8 mouse cellular contexts compared by ENCODE assay signal in the genomic region with DNA sequence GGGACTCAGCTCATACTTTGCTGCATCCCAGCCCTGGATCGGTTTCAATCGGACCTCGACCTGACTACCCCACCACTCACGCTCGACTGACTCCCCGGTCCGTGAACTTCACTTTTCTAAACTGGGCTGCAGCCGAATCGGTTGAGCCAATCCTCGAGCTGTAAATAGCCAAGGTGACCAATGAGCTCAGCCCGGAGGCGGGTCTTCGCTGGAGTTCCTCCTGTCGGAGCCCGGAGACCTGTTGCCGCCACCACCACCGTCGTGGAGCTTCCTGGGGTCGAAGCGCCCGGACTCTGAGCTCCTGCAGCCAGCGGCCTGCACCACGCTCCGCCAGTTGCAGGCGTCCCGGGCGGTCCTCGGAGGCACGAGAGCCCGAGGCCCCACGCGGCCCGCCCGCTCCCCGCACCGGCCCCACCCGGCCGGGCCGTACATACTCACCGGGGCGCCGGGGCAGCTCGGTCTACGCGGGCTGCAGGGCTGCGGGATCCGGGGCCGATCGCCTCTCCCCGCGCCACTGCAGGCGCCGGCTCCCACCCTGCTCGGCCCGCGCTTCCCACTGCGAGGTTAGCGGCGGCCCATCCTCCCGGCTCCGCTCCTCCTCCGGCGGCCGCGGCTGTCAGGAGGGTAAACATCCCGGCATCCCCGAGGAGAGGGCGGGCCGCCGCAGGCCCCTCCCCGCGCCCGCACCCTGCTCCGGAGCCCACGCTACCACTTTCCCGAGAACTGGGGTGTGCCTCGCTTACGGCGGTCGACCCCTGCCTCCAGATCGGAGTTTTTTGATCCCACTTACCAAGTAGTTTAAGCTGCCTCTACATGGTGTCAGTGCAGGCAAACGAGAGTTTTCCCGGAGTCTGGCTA. TPM values are rescaled to one million over a fixed set of nuclear protein-coding genes. Genes with fewer than 3 reads are reported as not detected.
A peak's percentile ranks its signal among the peaks of the same experiment; 100 is the strongest.
DNase-seq lines count a peak whose midpoint lies in the region; ATAC-seq and TF ChIP-seq lines count a peak whose summit lies in the region.

No protein-coding gene starts in this region.

- H3K9ac ChIP-seq in ES-E14 (ENCODE audit: insufficient read depth, low read depth, low read length, poor library complexity, severe bottlenecking), result peak overlapping the region; percentile 91
- peak overlapping the region; percentile 58 for H3K9ac ChIP-seq in forebrain, embryonic 15.5 days (replicated peaks)
- H3K9ac ChIP-seq in lung, embryonic 14.5 days, result peak overlapping the region; percentile 83

- H3K4me2 ChIP-seq in forebrain, embryonic 15.5 days (replicated peaks), result peak overlapping the region; percentile 83
- peak overlapping the region; percentile 85 for H3K4me2 ChIP-seq in lung, embryonic 14.5 days

- TF ChIP-seq POLR2A in olfactory bulb, adult 2 months (IDR thresholded peaks at IDR 0.05; ENCODE audit: insufficient read depth, low read depth, low read length), result peak; percentile 71
- peak; percentile 73; the same call in 1 of the 2 replicates for TF ChIP-seq POLR2A in thymus, adult 2 months (IDR thresholded peaks at IDR 0.05; ENCODE audit: control insufficient read depth, extremely low read depth, insufficient read depth, low read length, poor library complexity)

- in situ Hi-C loops in ES-E14 (cut with MboI; ENCODE audit: low sequenced_read_pairs in 2 of 2, unreplicated experiment in 2 of 2), result no loop called here

- DNase-seq in ES-E14 (ENCODE audit: low read depth, low spot score), result peak; percentile 89
- DNase-seq in cerebellum, adult 11-12 months, result peak; percentile 87
- peak; percentile 96 to 98 for DNase-seq in heart, postnatal 36 days
- peak; percentile 95 for DNase-seq in layer of hippocampus, adult 2 months (ENCODE audit: low spot score in 2 of 2)
- peak; percentile 98 for DNase-seq in lung, embryonic 14.5 days
- peak; percentile 98 for DNase-seq in thymus, adult 2 months

- TF ChIP-seq CTCF in layer of hippocampus, adult 2 months (conservative IDR thresholded peaks at IDR 0.05), result no peak
- TF ChIP-seq CTCF in lung, embryonic 14.5 days (IDR thresholded peaks at IDR 0.05; ENCODE audit: low read depth), result no peak
- TF ChIP-seq CTCF in olfactory bulb, adult 2 months (IDR thresholded peaks at IDR 0.05; ENCODE audit: insufficient read depth, low read depth, low read length), result no peak
- TF ChIP-seq CTCF in thymus, adult 2 months (IDR thresholded peaks at IDR 0.05; ENCODE audit: borderline replicate concordance, control insufficient read depth, extremely low read depth, insufficient read depth, low read length, poor library complexity), result peak; percentile 15; the same call in 1 of the 2 replicates

- ATAC-seq in forebrain, embryonic 15.5 days (replicated peaks), result peak; percentile 97
- peak; percentile 95 for ATAC-seq in lung, embryonic 14.5 days (ENCODE audit: insufficient read depth)

- WGBS in forebrain, embryonic 15.5 days, result 0% methylated on average over 74 of the region's 83 CpGs
- under 1% methylated on average over 57 of the region's 83 CpGs for whole genome bisulfite sequencing in lung, embryonic 14.5 days
- under 1% methylated on average over 83 of the region's 83 CpGs for WGBS in olfactory bulb, adult 2 months
- under 1% methylated on average over 74 of the region's 83 CpGs for WGBS in thymus, adult 2 months

- peak overlapping the region; percentile 90 to 94 for H3K4me3 ChIP-seq in ES-E14 (ENCODE audit: insufficient read depth in 1 of 2, low read depth in 1 of 2, low read length in 2 of 2, poor library complexity in 1 of 2, severe bottlenecking in 1 of 2)
- peak overlapping the region; percentile 84 for H3K4me3 ChIP-seq in forebrain, embryonic 15.5 days
- H3K4me3 ChIP-seq in layer of hippocampus, adult 2 months, result peak overlapping the region; percentile 84
- peak overlapping the region; percentile 92 for H3K4me3 ChIP-seq in lung, embryonic 14.5 days (ENCODE audit: low read depth, low read length)
- H3K4me3 ChIP-seq in olfactory bulb, adult 2 months (ENCODE audit: insufficient read depth, low read depth, low read length), result peak overlapping the region; percentile 68
- H3K4me3 ChIP-seq in thymus, adult 2 months (ENCODE audit: control insufficient read depth, insufficient read depth, low read length), result peak overlapping the region; percentile 72

- peaks cover 0 to 3% of the 10 kb centered on the region in 2 experiments; a peak in 1 of 4 replicates for H3K4me1 ChIP-seq in ES-E14 (ENCODE audit: control insufficient read depth in 2 of 2, insufficient read depth in 2 of 2, low read length in 2 of 2, poor library complexity in 1 of 2)
- H3K4me1 ChIP-seq in forebrain, embryonic 15.5 days, result peaks cover 28% of the 10 kb centered on the region
- no peaks in the 10 kb centered on the region for H3K4me1 ChIP-seq in lung, embryonic 14.5 days (ENCODE audit: insufficient read depth)
- H3K4me1 ChIP-seq in olfactory bulb, adult 2 months (ENCODE audit: control insufficient read depth, insufficient read depth, low read length), result peaks cover 8% of the 10 kb centered on the region; the same call in 1 of the 2 replicates
- H3K4me1 ChIP-seq in thymus, adult 2 months (replicated peaks; ENCODE audit: control insufficient read depth, insufficient read depth, low read length), result peaks cover 12% of the 10 kb centered on the region

- intact Hi-C loops in heart, postnatal 36 days (cut with DNase I), result loop anchor here (5.0 to 10.0 kb wide), 4 partner anchors 62 to 305 kb away; no protein-coding TSS in a partner anchor

- H3K27me3 ChIP-seq in forebrain, embryonic 15.5 days, result no peaks in the 10 kb centered on the region
- H3K27me3 ChIP-seq in lung, embryonic 14.5 days (ENCODE audit: insufficient read depth, low read length), result no peaks in the 10 kb centered on the region
- H3K27me3 ChIP-seq in thymus, adult 2 months (ENCODE audit: control insufficient read depth, insufficient read depth, low read length), result no peaks in the 10 kb centered on the region

- H3K36me3 ChIP-seq in ES-E14 (ENCODE audit: control insufficient read depth, insufficient read depth, low read length, poor library complexity, severe bottlenecking), result no peaks in the 10 kb centered on the region; the same call in 1 of the 2 replicates
- no peaks in the 10 kb centered on the region for H3K36me3 ChIP-seq in forebrain, embryonic 15.5 days
- H3K36me3 ChIP-seq in lung, embryonic 14.5 days (ENCODE audit: insufficient read depth), result no peaks in the 10 kb centered on the region
- H3K36me3 ChIP-seq in thymus, adult 2 months (ENCODE audit: control insufficient read depth, insufficient read depth, low read length), result no peaks in the 10 kb centered on the region

- no peaks in the 10 kb centered on the region for H3K9me3 ChIP-seq in ES-E14 (ENCODE audit: control insufficient read depth, insufficient read depth, low read depth, low read length)
- H3K9me3 ChIP-seq in forebrain, embryonic 15.5 days, result no peaks in the 10 kb centered on the region
- no peaks in the 10 kb centered on the region for H3K9me3 ChIP-seq in lung, embryonic 14.5 days (ENCODE audit: low read depth, low read length)

- peak overlapping the region; percentile 80 for H3K27ac ChIP-seq in ES-E14 (ENCODE audit: insufficient read depth, low read depth, low read length, poor library complexity, severe bottlenecking)
- H3K27ac ChIP-seq in forebrain, embryonic 15.5 days (replicated peaks), result peak overlapping the region; percentile 86
- peak overlapping the region; percentile 95 for H3K27ac ChIP-seq in layer of hippocampus, adult 2 months
- H3K27ac ChIP-seq in lung, embryonic 14.5 days (ENCODE audit: low read depth), result peak overlapping the region; percentile 96
- H3K27ac ChIP-seq in olfactory bulb, adult 2 months (ENCODE audit: insufficient read depth, low read depth, low read length), result peak overlapping the region; percentile 17; the same call in 1 of the 2 replicates
- peak overlapping the region; percentile 70 for H3K27ac ChIP-seq in thymus, adult 2 months (ENCODE audit: control insufficient read depth, insufficient read depth, low read length)

TF ChIP-seq in ES-E14, 5 proteins besides CTCF, POLR2A, EP300 and RAD21:
- TF ChIP-seq CHD2 (IDR thresholded peaks at IDR 0.05; ENCODE audit: low read depth, low read length) (peak; percentile 50; the same call in 1 of the 2 replicates), ZC3H11A (IDR thresholded peaks at IDR 0.05; ENCODE audit: borderline replicate concordance, low read depth, low read length) (no peak), MAFK (IDR thresholded peaks at IDR 0.05; ENCODE audit: insufficient read depth, low read depth, low read length) (no peak), ZNF384 (IDR thresholded peaks at IDR 0.05; ENCODE audit: low read depth, low read length) (no peak), HCFC1 (IDR thresholded peaks at IDR 0.05; ENCODE audit: borderline replicate concordance, insufficient read depth, low read length) (0 out of 2 replicates have a peak, but pooled peaks have one; percentile 54)

RNA-seq across cellular contexts. Expression of gene Nek7, which starts 0.6 kb away (rescaled TPM):
- total RNA-seq in ES-E14 (2012; rRNA removed), result 7.5 and 13.3 TPM in 2 replicates
- 12.1 and 12.4 TPM in 2 replicates for polyA plus RNA-seq in forebrain, embryonic 15.5 days (2015; fragmentation: Nextera tagmentation; extraction: Ambion mirVana)
- total RNA-seq in heart, postnatal 36 days (2021), result 10 to 100 TPM; 78.8 to 80.0 TPM
- total RNA-seq in layer of hippocampus, adult 2 months (2021), result 10 to 100 TPM; 33.9 to 34.9 TPM
- polyA plus RNA-seq in lung, embryonic 14.5 days (2014; fragmentation: Nextera tagmentation; extraction: Ambion mirVana), result 33.8 and 35.1 TPM in 2 replicates
- not detected in 2 replicates for polyA plus RNA-seq in olfactory bulb, adult 2 months (2012; ENCODE audit: insufficient read depth, insufficient read length, low replicate concordance, missing spikeins)
- polyA plus RNA-seq in thymus, adult 2 months (2012; rRNA removed), result 9.7 and 9.8 TPM in 2 replicates

Comparison
In these comparisons a context has a peak if more than half of its experiments do, and no peak if none do; other contexts are left out.
1. Peak in every context shown above with its lines: DNase-seq, ATAC-seq, H3K4me3 ChIP-seq and H3K27ac ChIP-seq.
2. H3K27ac ChIP-seq: peak in every context shown above with its lines; median percentile 96 in lung, embryonic 14.5 days; 95 in layer of hippocampus, adult 2 months; 86 in forebrain, embryonic 15.5 days; 80 in ES-E14; 70 in thymus, adult 2 months; 17 in olfactory bulb, adult 2 months.